Mouse (Mus musculus): ENCODE data around the gene Mturn. TPM values are rescaled to one million over a fixed set of nuclear protein-coding genes. Genes with fewer than 3 reads are reported as not detected.
A peak's percentile ranks its signal among the peaks of the same experiment; 100 is the strongest.

Gene Mturn
- polyA plus RNA-seq, 1 experiment = 18.2 TPM

- no peak for DNase-seq (ENCODE audit: low spot score)
These were observed 17.5 kb downstream of the Mturn start for GRCm38 (mm10) chr6:54698691-54699476.

- DNase-seq (ENCODE audit: low spot score) = peak; percentile 51
These were observed 18.1 kb downstream of the Mturn start for GRCm38 (mm10) chr6:54699477-54700056.

- DNase-seq (ENCODE audit: low spot score) = no peak
These were observed 19.1 kb downstream of the Mturn start for GRCm38 (mm10) chr6:54700516-54700915.

GRCm38 (mm10) chr6:54701901-54702300, 20.5 kb downstream of the Mturn start:
- DNase-seq (ENCODE audit: low spot score) = no peak

GRCm38 (mm10) chr6:54703633-54704538, 22.5 kb downstream of the Mturn start:
- DNase-seq (ENCODE audit: low spot score) = no peak

GRCm38 (mm10) chr6:54704539-54704845, 23.1 kb downstream of the Mturn start:
- DNase-seq (ENCODE audit: low spot score) = no peak

- DNase-seq (ENCODE audit: low spot score) = no peak
These were observed 23.4 kb downstream of the Mturn start for GRCm38 (mm10) chr6:54704847-54705246.

GRCm38 (mm10) chr6:54705387-54705909, 24.0 kb downstream of the Mturn start:
- DNase-seq (ENCODE audit: low spot score) = no peak

- no peak for DNase-seq (ENCODE audit: low spot score)
These were observed 24.7 kb downstream of the Mturn start for GRCm38 (mm10) chr6:54706099-54706498.

- no peak for DNase-seq (ENCODE audit: low spot score)
These were observed 25.3 kb downstream of the Mturn start for GRCm38 (mm10) chr6:54706611-54707172.

- no peak for DNase-seq (ENCODE audit: low spot score)
These were observed 27.2 kb downstream of the Mturn start for GRCm38 (mm10) chr6:54708646-54709045.

- no peak for DNase-seq (ENCODE audit: low spot score)
These were observed 34.3 kb downstream of the Mturn start for GRCm38 (mm10) chr6:54715697-54716096.

- DNase-seq (ENCODE audit: low spot score) = no peak
These were observed 37.6 kb downstream of the Mturn start for GRCm38 (mm10) chr6:54718779-54719685.

- DNase-seq (ENCODE audit: low spot score) = no peak
These were observed 38.4 kb downstream of the Mturn start for GRCm38 (mm10) chr6:54719686-54720310.

GRCm38 (mm10) chr6:54720512-54721251, 39.3 kb downstream of the Mturn start:
- DNase-seq (ENCODE audit: low spot score) = no peak

- DNase-seq (ENCODE audit: low spot score) = no peak
These were observed 39.8 kb downstream of the Mturn start for GRCm38 (mm10) chr6:54721252-54721635.

- no peak for DNase-seq (ENCODE audit: low spot score)
These were observed 44.9 kb downstream of the Mturn start for GRCm38 (mm10) chr6:54726309-54726708.

- no peak for DNase-seq (ENCODE audit: low spot score)
These were observed 45.4 kb downstream of the Mturn start for GRCm38 (mm10) chr6:54726796-54727195.

- DNase-seq (ENCODE audit: low spot score) = no peak
These were observed 46.0 kb downstream of the Mturn start for GRCm38 (mm10) chr6:54727416-54727815.

All from urinary bladder, adult 2 months (tissue).